20 mouse cellular contexts compared by ENCODE assay signal in the genomic region with DNA sequence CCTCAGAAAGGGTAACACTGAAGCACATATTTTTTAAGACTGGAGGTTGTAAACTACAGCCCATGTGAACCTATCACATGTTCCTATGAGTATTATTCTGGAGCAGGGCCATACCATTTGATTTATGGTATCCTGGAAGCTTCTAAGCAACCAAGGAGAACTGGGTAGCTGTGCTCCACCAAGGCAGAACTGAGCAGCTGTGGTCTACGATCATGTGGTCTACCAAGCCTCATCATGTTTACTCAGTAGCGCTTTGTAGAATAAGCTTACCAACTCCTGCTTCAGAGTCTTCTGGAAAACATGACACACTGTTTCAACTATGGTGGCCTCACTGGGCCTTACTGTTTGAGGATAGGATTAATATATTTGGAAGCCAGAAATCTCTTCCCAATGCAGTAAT. TPM values are rescaled to one million over a fixed set of nuclear protein-coding genes. Genes with fewer than 3 reads are reported as not detected.
DNase-seq lines count a peak whose midpoint lies in the region; ATAC-seq and TF ChIP-seq lines count a peak whose summit lies in the region.
"Had no signal": no experiment of that assay in that cellular context is flagged by ENCODE, and none has a peak within 500 bp of the region (broad histone marks: within the 10 kb centered on the region; RNA-seq: fewer than 3 reads in every experiment).

No protein-coding gene starts in this region.

- no peak overlapping the region for H3K27ac ChIP-seq in midbrain, embryonic 15.5 days
- H3K27ac ChIP-seq: embryonic facial prominence, embryonic 10.5 days; hindbrain, postnatal 0 days; layer of hippocampus, adult 2 months; neural tube, embryonic 13.5 days had no signal

- no peaks in the 10 kb centered on the region for H3K27me3 ChIP-seq in E14TG2a.4 (ENCODE audit: insufficient read depth, low read length)
- no peaks in the 10 kb centered on the region for H3K27me3 ChIP-seq in midbrain, embryonic 15.5 days (replicated peaks)
- H3K27me3 ChIP-seq: lung, embryonic 15.5 days; neural tube, embryonic 13.5 days had no signal

- H3K4me1 ChIP-seq in E14TG2a.4 (replicated peaks; ENCODE audit: low read depth, low read length) = peaks cover 93% of the 10 kb centered on the region
- no peaks in the 10 kb centered on the region for H3K4me1 ChIP-seq in midbrain, embryonic 15.5 days

- peaks cover 31% of the 10 kb centered on the region for H3K9me3 ChIP-seq in E14TG2a.4 (ENCODE audit: low read length)
- no peaks in the 10 kb centered on the region for H3K9me3 ChIP-seq in midbrain, embryonic 15.5 days
- H3K9me3 ChIP-seq: embryonic facial prominence, embryonic 10.5 days; lung, embryonic 15.5 days; neural tube, embryonic 13.5 days had no signal

- DNase-seq in kidney, adult 9 months = peak; percentile 28
- DNase-seq in kidney, postnatal 25 days = no peak
- DNase-seq in 3T3-L1 (ENCODE audit: low read depth, low spot score) = peak; percentile 70
- peak; percentile 33 for DNase-seq in kidney, postnatal 14 days
- no peak for DNase-seq in gastrocnemius, adult 8-10 months (ENCODE audit: low spot score in 2 of 2)
- DNase-seq in neural tube, embryonic 10.5 days (ENCODE audit: extremely low spot score, low spot score) = no peak
- DNase-seq: adrenal gland, adult 8-10 months; cerebellum, adult 8-10 months; heart, postnatal 14 days; retina, postnatal 1 day; thymus, adult 18-20 months had no signal

- 94% methylated on average over 2 of the region's 2 CpGs for WGBS in midbrain, embryonic 15.5 days

- no peak for ATAC-seq in midbrain, embryonic 15.5 days (replicated peaks)
- ATAC-seq: hindbrain, postnatal 0 days had no signal

- H3K9ac ChIP-seq in midbrain, embryonic 15.5 days = no peak overlapping the region
- H3K9ac ChIP-seq: lung, embryonic 15.5 days; neural tube, embryonic 13.5 days had no signal

- peak overlapping the region; percentile 66; the same call in 1 of the 2 replicates for H3K4me3 ChIP-seq in E14TG2a.4 (replicated peaks; ENCODE audit: low read length)
- H3K4me3 ChIP-seq in midbrain, embryonic 15.5 days = no peak overlapping the region
- H3K4me3 ChIP-seq: embryonic facial prominence, embryonic 10.5 days; layer of hippocampus, adult 2 months; lung, embryonic 15.5 days; neural tube, embryonic 13.5 days had no signal

- no peak overlapping the region for H3K4me2 ChIP-seq in midbrain, embryonic 15.5 days
- H3K4me2 ChIP-seq: lung, embryonic 15.5 days; midbrain, embryonic 11.5 days; neural tube, embryonic 13.5 days had no signal

- no peak for TF ChIP-seq CTCF in E14TG2a.4 (conservative IDR thresholded peaks at IDR 0.05; ENCODE audit: low read length)

- H3K36me3 ChIP-seq in E14TG2a.4 (ENCODE audit: insufficient read depth, low read length) = peaks cover 92% of the 10 kb centered on the region
- peaks cover 2% of the 10 kb centered on the region; the same call in 1 of the 2 replicates for H3K36me3 ChIP-seq in midbrain, embryonic 15.5 days (replicated peaks)

RNA-seq across cellular contexts. Expression of a gene that starts 49.8 kb away (rescaled TPM):
- polyA plus RNA-seq in midbrain, embryonic 15.5 days (2015; fragmentation: Nextera tagmentation; extraction: Ambion mirVana) = 0.43 TPM in 2 replicates
- not detected for total RNA-seq in gastrocnemius, adult 8-10 months (2022)
- total RNA-seq: liver, adult 2 months had no signal
- polyA plus RNA-seq: liver, adult 2 months had no signal

Comparison
In these comparisons a context has a peak if more than half of its experiments do, and no peak if none do; other contexts are left out.
1. DNase-seq: peak in kidney, adult 9 months (single experiment), 3T3-L1 (single experiment) and kidney, postnatal 14 days (single experiment); none in kidney, postnatal 25 days (0 of 2), gastrocnemius, adult 8-10 months (0 of 2) and neural tube, embryonic 10.5 days (single experiment).